Mouse (Mus musculus) retina, adult 2 months (tissue): ENCODE measurements around the gene Mrpl11.
"Not testable (repeated sequence)": the region's sequence is repeated elsewhere in the genome, so short reads cannot be mapped to it uniquely, and the experiment has no call there.

Experiments used
- DNase-seq: peaks from one replicate; pipeline ENCODE4 v3.0.0-alpha.2; 2012; ENCODE audit warnings: low read depth, low spot score

Gene Mrpl11

GRCm38 (mm10) chr19:4961928-4962601 is at the start of gene Mrpl11:
Gene Mrpl11 (plus strand): TSS chr19:4962147.
- peak; percentile 92 for DNase-seq

GRCm38 (mm10) chr19:4915924-4916603 is 45.9 kb upstream of the Mrpl11 start:
- no peak for DNase-seq

GRCm38 (mm10) chr19:4916827-4917226 is 45.1 kb upstream of the Mrpl11 start:
- no peak for DNase-seq

- DNase-seq, result no peak
Measured at GRCm38 (mm10) chr19:4919652-4920051, 42.3 kb upstream of the Mrpl11 start.

GRCm38 (mm10) chr19:4925121-4925860 is 36.7 kb upstream of the Mrpl11 start:
- DNase-seq, result no peak

GRCm38 (mm10) chr19:4927904-4928531 is 33.9 kb upstream of the Mrpl11 start, which contains the start of gene Dpp3:
Gene Dpp3 (minus strand): TSS chr19:4928287.
- peak; percentile 94 for DNase-seq

- no peak for DNase-seq
Measured at GRCm38 (mm10) chr19:4928781-4929180, 33.2 kb upstream of the Mrpl11 start.

- no peak for DNase-seq
Measured at GRCm38 (mm10) chr19:4936896-4937295, 25.1 kb upstream of the Mrpl11 start.

GRCm38 (mm10) chr19:4937444-4938310 is 24.3 kb upstream of the Mrpl11 start:
- no peak for DNase-seq

GRCm38 (mm10) chr19:4942551-4943252 is 19.2 kb upstream of the Mrpl11 start, which contains the start of gene Peli3:
Gene Peli3 (minus strand): TSS chr19:4943127.
- peak; percentile 80 for DNase-seq

GRCm38 (mm10) chr19:4943253-4943588 is 18.7 kb upstream of the Mrpl11 start:
- DNase-seq, result no peak

GRCm38 (mm10) chr19:4945540-4945939 is 16.4 kb upstream of the Mrpl11 start:
- DNase-seq, result no peak

- not testable (repeated sequence) for DNase-seq
Measured at GRCm38 (mm10) chr19:4948641-4949040, 13.3 kb upstream of the Mrpl11 start.

GRCm38 (mm10) chr19:4968236-4968635 is 6.3 kb downstream of the Mrpl11 start:
- DNase-seq, result no peak

- peak; percentile 64 for DNase-seq
Measured at GRCm38 (mm10) chr19:4981767-4982166, 19.8 kb downstream of the Mrpl11 start.

GRCm38 (mm10) chr19:4989013-4989412 is 27.1 kb downstream of the Mrpl11 start:
- DNase-seq, result no peak

- DNase-seq, result peak; percentile 85
Measured at GRCm38 (mm10) chr19:4989434-4990255, 27.7 kb downstream of the Mrpl11 start.

GRCm38 (mm10) chr19:4990256-4990625 is 28.3 kb downstream of the Mrpl11 start, which contains the start of gene Npas4:
Gene Npas4 (minus strand): TSS chr19:4990316.
- no peak for DNase-seq

- DNase-seq, result no peak
Measured at GRCm38 (mm10) chr19:4990716-4991115, 28.8 kb downstream of the Mrpl11 start.
